Mouse (Mus musculus) liver, postnatal 0 days (tissue): ENCODE results near the gene Dnttip1.

Experiments
- CTCF ChIP-seq: sonication (generic); IDR thresholded peaks from 2 replicates; pipeline ENCODE4 v1.5.1; 2016; ENCODE audit warnings: antibody characterized with exemption, low read depth
- EP300 ChIP-seq: IDR thresholded peaks from 2 replicates; pipeline ENCODE4 v1.6.1; 2016; ENCODE audit warnings: antibody characterized with exemption, low read depth, mild to moderate bottlenecking

GRCm38 (mm10) chr2:164800252-164801004 lies 54.6 kb downstream of the Dnttip1 start:
- TF ChIP-seq CTCF (no peak), EP300 (no peak)
